Mouse (Mus musculus) olfactory bulb, adult 2 months (tissue): ENCODE measurements around the gene Gkap1.

Source experiments
- CTCF ChIP-seq: fragments of 200-500 bp; IDR thresholded peaks from 2 replicates; pipeline ENCODE4 v1.5.1; 2012; ENCODE audit warnings: low read depth, mild to moderate bottlenecking, low read length, moderate library complexity; ENCODE audit not compliant: insufficient read depth
- POLR2A ChIP-seq: fragments of 200-500 bp; IDR thresholded peaks from 2 replicates; pipeline ENCODE4 v1.6.1; 2012; ENCODE audit warnings: mild to moderate bottlenecking, low read depth, low read length, moderate library complexity; ENCODE audit not compliant: insufficient read depth

DNA sequence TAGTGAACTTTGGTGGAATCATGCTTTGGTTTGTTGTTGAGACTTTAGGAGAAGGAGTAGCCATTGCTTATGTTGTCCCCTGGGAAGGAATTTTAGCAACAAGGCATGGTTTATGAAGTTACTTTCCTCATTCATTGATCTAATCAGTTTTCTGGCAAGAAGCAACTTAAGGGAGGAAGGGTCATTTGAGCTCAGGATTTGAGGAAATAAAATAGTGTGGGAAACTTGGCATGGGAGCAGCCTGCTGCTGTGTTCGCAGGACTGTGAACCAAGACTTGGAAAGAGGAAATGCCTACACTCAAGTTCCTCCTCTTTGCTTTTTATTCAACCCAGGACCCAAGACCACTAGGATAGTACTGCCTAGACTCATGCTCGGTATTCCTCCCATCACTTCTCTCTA is 58.0 kb downstream of the Gkap1 start:
- TF ChIP-seq CTCF (no peak), POLR2A (no peak)
